Mouse (Mus musculus): ENCODE data around the gene Tmem171. TPM values are rescaled to one million over a fixed set of nuclear protein-coding genes. Genes with fewer than 3 reads are reported as not detected.

The Tmem171 gene
- total RNA-seq, 2 experiments from 2014 or later, result 0.96 to 1.6 TPM

- no peak for DNase-seq (ENCODE audit: low spot score in 2 of 2)
These were observed 43.2 kb downstream of the Tmem171 start for GRCm38 (mm10) chr13:98651228-98651977.

DNA sequence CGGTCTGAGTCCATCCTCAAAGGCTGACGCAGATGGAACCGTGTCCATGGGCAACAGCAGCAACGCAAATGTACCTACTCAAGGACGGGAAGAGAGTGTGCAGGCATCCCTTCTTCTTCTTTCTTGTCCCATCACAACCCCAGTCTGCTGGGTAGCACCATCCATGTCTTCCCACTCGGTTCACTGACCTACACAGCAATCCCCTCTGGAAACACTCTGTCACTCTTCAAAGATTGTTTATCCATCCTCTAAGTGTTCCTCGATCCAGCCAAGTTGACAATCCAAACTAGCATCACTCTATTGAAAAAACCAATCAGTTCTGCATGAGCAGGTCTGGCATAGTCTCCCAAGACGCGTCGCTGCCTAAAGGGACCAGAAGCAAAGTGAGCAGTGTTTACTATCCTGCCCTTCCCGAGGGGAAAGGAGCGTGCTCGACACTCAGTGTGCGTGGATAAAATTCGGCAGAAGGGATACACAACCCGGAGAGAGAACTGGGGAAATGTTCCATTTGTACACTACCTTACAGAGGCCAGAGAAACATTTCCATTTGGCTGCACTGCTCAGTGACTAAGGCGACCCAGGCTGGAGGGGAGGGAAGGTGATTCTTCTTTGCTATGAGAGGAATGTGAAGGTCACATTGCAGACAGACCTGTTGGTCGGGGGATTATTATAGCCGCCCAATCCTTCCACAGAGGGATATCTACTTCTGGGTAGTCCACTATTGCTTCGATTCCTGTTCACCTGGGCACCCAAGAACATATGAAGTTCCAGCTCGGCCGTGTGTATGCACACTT, 46.7 kb downstream of the Tmem171 start:
- no peak for DNase-seq (ENCODE audit: low spot score in 2 of 2)

GRCm38 (mm10) chr13:98638507-98639166, 56.0 kb downstream of the Tmem171 start:
- no peak for DNase-seq (ENCODE audit: low spot score in 2 of 2)

- no peak for DNase-seq (ENCODE audit: low spot score in 2 of 2)
These were observed 57.5 kb downstream of the Tmem171 start, which contains the start of gene Tmem174 for GRCm38 (mm10) chr13:98637145-98637544. Tmem174 (minus strand) TSS chr13:98637410.

DNA sequence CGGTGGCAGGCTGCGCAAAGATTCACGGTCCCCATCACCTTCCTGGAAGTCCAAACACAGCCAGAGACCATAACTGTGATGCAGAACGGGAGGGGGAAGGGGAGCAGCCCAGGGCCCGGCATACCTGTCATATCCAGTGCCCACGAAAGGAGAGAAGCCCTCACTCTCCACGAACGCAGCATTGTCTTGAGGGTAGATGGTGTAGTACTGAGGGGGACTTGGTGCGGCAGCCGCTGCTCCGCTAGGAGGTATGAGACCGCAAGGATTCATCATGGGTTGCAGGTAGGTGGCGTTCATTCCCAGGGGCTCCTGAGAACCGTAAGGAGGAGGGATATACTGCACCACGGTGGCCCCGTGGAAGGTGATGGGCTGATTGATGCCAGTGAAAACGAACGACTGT, 58.1 kb downstream of the Tmem171 start:
- no peak for DNase-seq (ENCODE audit: low spot score in 2 of 2)

Other genes with a start within 250 kb of the Tmem171 start
- gene Gm10320, start 202.8 kb downstream of the Tmem171 start, total RNA-seq (2021), result not detected
- gene Tmem174, start 57.4 kb downstream of the Tmem171 start, total RNA-seq (2021), result under 1 TPM in 1 of 2 experiments, not detected in 1; 0.27 TPM
- 10 to 100 TPM; 37.6 to 38.9 TPM for gene Fcho2, start 120.6 kb upstream of the Tmem171 start, total RNA-seq (2021)
- gene Tnpo1, start 231.6 kb upstream of the Tmem171 start, total RNA-seq (2021), result 10 to 100 TPM; 67.0 to 67.5 TPM

Measured in layer of hippocampus, adult 18-20 months (tissue).